Mouse (Mus musculus) cerebellum, adult 2 months (tissue): ENCODE measurements around the gene Plbd1.

ENCODE experiments used
- CTCF ChIP-seq: fragments of 200-500 bp; IDR thresholded peaks from 2 replicates; pipeline ENCODE4 v1.5.1; 2011; ENCODE audit warnings: low read depth, mild to moderate bottlenecking, control low read depth, low read length, moderate library complexity, borderline replicate concordance; ENCODE audit not compliant: insufficient read depth
- POLR2A ChIP-seq: fragments of 200-500 bp; IDR thresholded peaks from 2 replicates; pipeline ENCODE4 v1.6.1; 2011; ENCODE audit warnings: low read length, control low read depth, borderline replicate concordance; ENCODE audit not compliant: insufficient read depth

DNA sequence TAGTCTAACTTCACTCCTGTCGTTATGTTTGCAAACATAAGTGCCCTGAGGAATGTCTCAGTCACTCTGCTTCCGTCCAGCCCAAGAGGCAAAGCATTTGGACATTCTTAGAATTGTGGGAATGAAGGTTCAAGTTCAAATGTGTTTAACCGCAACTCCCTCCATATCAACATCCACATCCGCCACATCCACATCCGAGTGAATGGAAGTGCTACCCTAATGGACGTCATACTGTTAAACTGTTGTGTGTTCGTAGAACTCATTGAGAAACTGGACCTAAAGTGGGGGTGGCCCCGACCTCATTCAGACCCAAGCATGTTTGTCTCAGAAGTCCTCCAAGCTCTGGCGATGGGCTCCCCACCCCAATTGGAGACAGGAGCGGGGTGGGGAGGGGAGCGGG lies 5.9 kb downstream of the Plbd1 start:
- no peak for TF ChIP-seq CTCF
- no peak for TF ChIP-seq POLR2A
